Mouse (Mus musculus): Measurements from ENCODE around the gene Rbks. TPM values are rescaled to one million over a fixed set of nuclear protein-coding genes. Genes with fewer than 3 reads are reported as not detected.

Rbks gene
- total RNA-seq, 1 experiment = 2.1 TPM

- no peak overlapping the region for H3K4me3 ChIP-seq (ENCODE audit: insufficient read depth in 1 of 2, low read depth in 1 of 2, low read length in 2 of 2, poor library complexity in 1 of 2, severe bottlenecking in 1 of 2)
- no peak overlapping the region for H3K27ac ChIP-seq (ENCODE audit: insufficient read depth, low read depth, low read length, poor library complexity, severe bottlenecking)
- peaks cover 8 to 18% of the 10 kb centered on the region in 2 experiments for H3K4me1 ChIP-seq (ENCODE audit: control insufficient read depth in 2 of 2, insufficient read depth in 2 of 2, low read length in 2 of 2, poor library complexity in 1 of 2)
- TF ChIP-seq MAFK (IDR thresholded peaks at IDR 0.05; ENCODE audit: insufficient read depth, low read depth, low read length) (no peak), HCFC1 (IDR thresholded peaks at IDR 0.05; ENCODE audit: borderline replicate concordance, insufficient read depth, low read length) (no peak), ZNF384 (IDR thresholded peaks at IDR 0.05; ENCODE audit: low read depth, low read length) (no peak), ZC3H11A (IDR thresholded peaks at IDR 0.05; ENCODE audit: borderline replicate concordance, low read depth, low read length) (no peak), CHD2 (IDR thresholded peaks at IDR 0.05; ENCODE audit: low read depth, low read length) (no peak)
- no peak overlapping the region; the same call in 1 of the 2 replicates for H3K9ac ChIP-seq (ENCODE audit: insufficient read depth, low read depth, low read length, poor library complexity, severe bottlenecking)
- H3K36me3 ChIP-seq (ENCODE audit: control insufficient read depth, insufficient read depth, low read length, poor library complexity, severe bottlenecking) = no peaks in the 10 kb centered on the region
- no peaks in the 10 kb centered on the region for H3K9me3 ChIP-seq (ENCODE audit: control insufficient read depth, insufficient read depth, low read depth, low read length)
- in situ Hi-C loops (cut with MboI; ENCODE audit: low sequenced_read_pairs in 2 of 2, unreplicated experiment in 2 of 2) = loop anchor here in 1 of 2 experiments (10.0 kb wide), 1 partner anchor 529 kb away; the partner anchor contains the start of gene Fosl2
- no peak for DNase-seq (ENCODE audit: low read depth, low spot score)
Observed at GRCm38 (mm10) chr5:31606151-31606550, 91.3 kb downstream of the Rbks start.

DNA sequence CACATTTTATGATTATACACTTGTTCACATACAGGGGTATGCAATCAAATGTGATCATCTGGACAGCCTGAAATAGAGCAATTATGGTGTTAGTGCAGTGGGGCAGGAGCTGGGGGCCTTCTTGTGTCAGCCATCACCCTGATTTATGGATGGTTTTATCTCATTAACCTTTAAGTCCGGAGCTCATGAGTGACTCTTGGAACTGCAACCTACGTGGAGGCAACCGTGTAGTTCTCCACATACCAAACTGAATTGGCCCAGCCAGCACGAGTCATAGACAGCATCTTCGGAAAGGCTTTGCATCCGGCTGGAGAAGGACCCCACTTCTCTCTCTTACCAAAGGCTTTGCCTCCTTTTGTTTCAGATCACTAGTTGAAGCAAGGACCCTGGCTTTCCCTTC lies 93.7 kb downstream of the Rbks start:
- H3K9me3 ChIP-seq (ENCODE audit: control insufficient read depth, insufficient read depth, low read depth, low read length) = no peaks in the 10 kb centered on the region
- H3K4me1 ChIP-seq (ENCODE audit: control insufficient read depth in 2 of 2, insufficient read depth in 2 of 2, low read length in 2 of 2, poor library complexity in 1 of 2) = peaks cover 5 to 11% of the 10 kb centered on the region in 2 experiments
- H3K36me3 ChIP-seq (ENCODE audit: control insufficient read depth, insufficient read depth, low read length, poor library complexity, severe bottlenecking) = no peaks in the 10 kb centered on the region
- DNase-seq (ENCODE audit: low read depth, low spot score) = no peak
- in situ Hi-C loops (cut with MboI; ENCODE audit: low sequenced_read_pairs in 2 of 2, unreplicated experiment in 2 of 2) = loop anchor here in 1 of 2 experiments (10.0 kb wide), 1 partner anchor 531 kb away; the partner anchor contains the start of gene Fosl2
- H3K9ac ChIP-seq (ENCODE audit: insufficient read depth, low read depth, low read length, poor library complexity, severe bottlenecking) = no peak overlapping the region
- no peak overlapping the region for H3K4me3 ChIP-seq (ENCODE audit: insufficient read depth in 1 of 2, low read depth in 1 of 2, low read length in 2 of 2, poor library complexity in 1 of 2, severe bottlenecking in 1 of 2)
- TF ChIP-seq HCFC1 (IDR thresholded peaks at IDR 0.05; ENCODE audit: borderline replicate concordance, insufficient read depth, low read length) (no peak), ZC3H11A (IDR thresholded peaks at IDR 0.05; ENCODE audit: borderline replicate concordance, low read depth, low read length) (no peak), CHD2 (IDR thresholded peaks at IDR 0.05; ENCODE audit: low read depth, low read length) (no peak), ZNF384 (IDR thresholded peaks at IDR 0.05; ENCODE audit: low read depth, low read length) (no peak), MAFK (IDR thresholded peaks at IDR 0.05; ENCODE audit: insufficient read depth, low read depth, low read length) (no peak)
- no peak overlapping the region for H3K27ac ChIP-seq (ENCODE audit: insufficient read depth, low read depth, low read length, poor library complexity, severe bottlenecking)

GRCm38 (mm10) chr5:31602377-31602776 lies 95.0 kb downstream of the Rbks start:
- Histone ChIP-seq H3K4me3 (ENCODE audit: insufficient read depth in 1 of 2, low read depth in 1 of 2, low read length in 2 of 2, poor library complexity in 1 of 2, severe bottlenecking in 1 of 2) (peak overlapping the region in 1 of 2 experiments; percentile 49; a peak in 2 of 4 replicates), H3K9me3 (ENCODE audit: control insufficient read depth, insufficient read depth, low read depth, low read length) (no peaks in the 10 kb centered on the region), H3K36me3 (ENCODE audit: control insufficient read depth, insufficient read depth, low read length, poor library complexity, severe bottlenecking) (no peaks in the 10 kb centered on the region), H3K4me1 (ENCODE audit: control insufficient read depth in 2 of 2, insufficient read depth in 2 of 2, low read length in 2 of 2, poor library complexity in 1 of 2) (peaks cover 5 to 12% of the 10 kb centered on the region in 2 experiments), H3K27ac (ENCODE audit: insufficient read depth, low read depth, low read length, poor library complexity, severe bottlenecking) (peak overlapping the region; percentile 23; the same call in 1 of the 2 replicates), H3K9ac (ENCODE audit: insufficient read depth, low read depth, low read length, poor library complexity, severe bottlenecking) (peak overlapping the region; percentile 41; the same call in 1 of the 2 replicates)
- in situ Hi-C loops (cut with MboI; ENCODE audit: low sequenced_read_pairs in 2 of 2, unreplicated experiment in 2 of 2) = loop anchor here in 1 of 2 experiments (10.0 kb wide), 1 partner anchor 532 kb away; the partner anchor contains the start of gene Fosl2
- DNase-seq (ENCODE audit: low read depth, low spot score) = no peak
- TF ChIP-seq MAFK (IDR thresholded peaks at IDR 0.05; ENCODE audit: insufficient read depth, low read depth, low read length) = no peak
- TF ChIP-seq ZC3H11A (IDR thresholded peaks at IDR 0.05; ENCODE audit: borderline replicate concordance, low read depth, low read length) = no peak
- TF ChIP-seq HCFC1 (IDR thresholded peaks at IDR 0.05; ENCODE audit: borderline replicate concordance, insufficient read depth, low read length) = no peak
- TF ChIP-seq CHD2 (IDR thresholded peaks at IDR 0.05; ENCODE audit: low read depth, low read length) = no peak
- no peak for TF ChIP-seq ZNF384 (IDR thresholded peaks at IDR 0.05; ENCODE audit: low read depth, low read length)

DNA sequence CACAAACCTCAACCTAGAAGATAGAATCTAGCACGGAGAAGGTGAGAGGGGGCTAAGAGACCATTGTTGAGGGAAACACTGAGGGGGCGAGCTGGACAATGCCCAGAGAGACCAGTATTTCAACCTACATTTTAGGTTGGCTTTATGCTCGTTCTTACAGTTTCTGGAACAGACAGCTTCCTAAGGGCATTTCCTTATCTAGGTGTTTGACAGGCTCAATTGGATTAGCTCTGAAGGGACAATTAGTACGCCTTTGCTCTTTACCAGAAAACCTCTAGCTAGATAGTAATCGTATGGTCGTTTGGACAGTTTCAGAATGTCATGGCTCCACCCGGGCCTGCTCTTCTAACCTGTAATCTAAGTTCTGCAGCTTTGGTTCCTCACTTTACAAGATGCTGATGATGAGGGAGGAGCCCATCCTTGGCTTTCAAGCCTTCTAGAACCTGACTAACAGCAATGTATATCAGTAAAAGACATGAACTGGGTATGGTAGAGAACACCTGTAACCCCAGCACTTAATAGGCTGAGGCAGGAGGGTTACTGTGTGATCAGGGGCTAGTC lies 96.2 kb downstream of the Rbks start:
- no peak for DNase-seq (ENCODE audit: low read depth, low spot score)
- no peak for TF ChIP-seq MAFK (IDR thresholded peaks at IDR 0.05; ENCODE audit: insufficient read depth, low read depth, low read length)
- no peak for TF ChIP-seq CHD2 (IDR thresholded peaks at IDR 0.05; ENCODE audit: low read depth, low read length)
- no peak for TF ChIP-seq ZC3H11A (IDR thresholded peaks at IDR 0.05; ENCODE audit: borderline replicate concordance, low read depth, low read length)
- no peak for TF ChIP-seq HCFC1 (IDR thresholded peaks at IDR 0.05; ENCODE audit: borderline replicate concordance, insufficient read depth, low read length)
- no peak for TF ChIP-seq ZNF384 (IDR thresholded peaks at IDR 0.05; ENCODE audit: low read depth, low read length)
- no peak overlapping the region for H3K27ac ChIP-seq (ENCODE audit: insufficient read depth, low read depth, low read length, poor library complexity, severe bottlenecking)
- peaks cover 5 to 13% of the 10 kb centered on the region in 2 experiments for H3K4me1 ChIP-seq (ENCODE audit: control insufficient read depth in 2 of 2, insufficient read depth in 2 of 2, low read length in 2 of 2, poor library complexity in 1 of 2)
- no peaks in the 10 kb centered on the region for H3K36me3 ChIP-seq (ENCODE audit: control insufficient read depth, insufficient read depth, low read length, poor library complexity, severe bottlenecking)
- no peak overlapping the region for H3K4me3 ChIP-seq (ENCODE audit: insufficient read depth in 1 of 2, low read depth in 1 of 2, low read length in 2 of 2, poor library complexity in 1 of 2, severe bottlenecking in 1 of 2)
- H3K9me3 ChIP-seq (ENCODE audit: control insufficient read depth, insufficient read depth, low read depth, low read length) = no peaks in the 10 kb centered on the region
- no peak overlapping the region for H3K9ac ChIP-seq (ENCODE audit: insufficient read depth, low read depth, low read length, poor library complexity, severe bottlenecking)
- in situ Hi-C loops (cut with MboI; ENCODE audit: low sequenced_read_pairs in 2 of 2, unreplicated experiment in 2 of 2) = loop anchor here in 1 of 2 experiments (10.0 kb wide), 1 partner anchor 534 kb away; the partner anchor contains the start of gene Fosl2
